Mouse (Mus musculus) intestine, embryonic 16.5 days (tissue): Measurements from ENCODE around the gene Kif18b. TPM values are rescaled to one million over a fixed set of nuclear protein-coding genes. Genes with fewer than 3 reads are reported as not detected.
A peak's percentile ranks its signal among the peaks of the same experiment; 100 is the strongest.

Experiments used
- ATAC-seq: fragments of 200-750 bp; cut with Nextera tagmentation; 2 replicates; pipeline ENCODE4 v1.8.0; 2017; ENCODE audit warnings: moderate TSS enrichment, moderate library complexity
- H3K27ac ChIP-seq: fragments of 300-500 bp; sonication (generic); 2 replicates; pipeline ENCODE4 v1.5.1; 2014; ENCODE audit warnings: mild to moderate bottlenecking, low read length
- H3K27me3 ChIP-seq: fragments of 300-500 bp; sonication (generic); replicated peaks from 2 replicates; pipeline ENCODE4 v1.6.1; 2014; ENCODE audit warnings: low read length, control low read depth, mixed read lengths; ENCODE audit not compliant: control insufficient read depth, insufficient read depth
- H3K36me3 ChIP-seq: fragments of 300-500 bp; sonication (generic); 2 replicates; pipeline ENCODE4 v1.6.1; 2014; ENCODE audit warnings: low read length, control low read depth; ENCODE audit not compliant: control insufficient read depth, insufficient read depth
- H3K4me1 ChIP-seq: fragments of 300-500 bp; sonication (generic); 2 replicates; pipeline ENCODE4 v1.6.1; 2014; ENCODE audit warnings: low read length, control low read depth, mixed read lengths; ENCODE audit not compliant: control insufficient read depth, insufficient read depth
- H3K4me2 ChIP-seq: fragments of 300-500 bp; sonication (generic); 2 replicates; pipeline ENCODE4 v1.6.1; 2014; ENCODE audit warnings: low read depth, low read length, control low read depth
- H3K4me3 ChIP-seq: fragments of 300-500 bp; sonication (generic); 2 replicates; pipeline ENCODE4 v1.5.1; 2014; ENCODE audit warnings: mild to moderate bottlenecking, low read length
- H3K9ac ChIP-seq: fragments of 300-500 bp; sonication (generic); 2 replicates; pipeline ENCODE4 v1.6.1; 2014; ENCODE audit warnings: low read depth, low read length
- H3K9me3 ChIP-seq: fragments of 300-500 bp; sonication (generic); 2 replicates; pipeline ENCODE4 v1.6.1; 2016; ENCODE audit warnings: low read length, control low read depth; ENCODE audit not compliant: control insufficient read depth
- WGBS: fragments of 180-500 bp; shearing (Covaris S2); extraction: QIAGEN DNeasy Blood & Tissue Kit; methylation state at CpG from one replicate; pipeline ENCODE4 v1.1.7; 2014; 5-methylcytosine and 5-hydroxymethylcytosine counted together
- polyA plus RNA-seq: library from polyadenylated mRNA; unstranded; fragments of >200 nt; fragmentation: Nextera tagmentation; extraction: Ambion mirVana; gene quantifications from 2 replicates; pipeline ENCODE4 v1.2.1, GENCODE M21; 2015

Gene Kif18b
- polyA plus RNA-seq, 1 experiment from 2014 or later: 7.4 TPM

DNA sequence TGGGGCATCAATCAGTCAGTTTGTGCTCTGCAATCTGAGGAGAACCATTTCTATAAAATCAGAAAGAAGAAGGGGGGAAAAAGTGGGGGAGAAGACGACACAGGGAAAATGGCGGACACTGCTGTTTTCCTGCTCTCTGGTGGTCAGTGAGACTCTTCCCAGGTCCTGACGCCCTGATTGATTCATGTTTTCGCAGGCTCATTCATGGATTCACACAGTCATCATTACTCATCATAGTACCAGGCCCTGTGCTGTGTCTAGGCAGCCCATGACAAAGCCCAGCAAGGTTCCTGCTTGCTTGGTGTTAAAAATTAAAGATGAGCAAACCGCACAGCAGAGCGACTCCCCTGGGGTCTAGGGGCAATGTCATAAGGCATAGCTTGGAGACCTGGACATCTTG is 33.5 kb upstream of the Kif18b start:
- Histone ChIP-seq H3K36me3 (no peaks in the 10 kb centered on the region), H3K9me3 (no peaks in the 10 kb centered on the region), H3K9ac (no peak overlapping the region), H3K27me3 (peaks cover 3% of the 10 kb centered on the region), H3K4me2 (no peak overlapping the region), H3K4me3 (no peak overlapping the region), H3K4me1 (peaks cover 26% of the 10 kb centered on the region), H3K27ac (0 out of 2 replicates have a peak overlapping the region, but pooled peaks have one; percentile 82)
- whole genome bisulfite sequencing: 81% methylated on average over 6 of the region's 6 CpGs
- ATAC-seq: no peak

DNA sequence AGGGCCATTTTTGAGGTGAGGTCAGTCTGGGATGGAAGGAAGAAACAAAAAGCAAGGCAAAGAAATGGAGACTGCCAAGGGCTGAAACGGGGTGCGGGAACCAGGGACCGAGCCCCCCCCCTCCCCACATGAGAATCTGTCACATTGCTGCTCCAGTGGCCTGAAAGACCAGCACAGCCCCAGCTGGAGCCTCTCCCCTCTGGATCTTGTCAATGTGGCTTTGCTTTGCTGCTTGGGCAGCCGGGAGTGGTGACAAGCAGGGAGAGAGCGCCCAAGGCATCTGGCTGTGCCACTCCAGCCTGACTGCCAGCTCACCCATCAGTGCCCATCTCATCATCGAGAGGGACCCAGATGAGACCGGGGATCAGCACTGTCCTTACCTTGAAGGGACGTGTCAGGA is 32.8 kb upstream of the Kif18b start:
- ATAC-seq: no peak
- H3K9ac ChIP-seq: 0 out of 2 replicates have a peak overlapping the region, but pooled peaks have one; percentile 32
- WGBS: 67% methylated on average over 8 of the region's 8 CpGs
- H3K9me3 ChIP-seq: no peaks in the 10 kb centered on the region
- no peak overlapping the region for H3K4me2 ChIP-seq
- H3K27me3 ChIP-seq: no peaks in the 10 kb centered on the region
- peak overlapping the region; percentile 82 for H3K27ac ChIP-seq
- H3K4me3 ChIP-seq: no peak overlapping the region
- peaks cover 24% of the 10 kb centered on the region for H3K4me1 ChIP-seq
- H3K36me3 ChIP-seq: no peaks in the 10 kb centered on the region

DNA sequence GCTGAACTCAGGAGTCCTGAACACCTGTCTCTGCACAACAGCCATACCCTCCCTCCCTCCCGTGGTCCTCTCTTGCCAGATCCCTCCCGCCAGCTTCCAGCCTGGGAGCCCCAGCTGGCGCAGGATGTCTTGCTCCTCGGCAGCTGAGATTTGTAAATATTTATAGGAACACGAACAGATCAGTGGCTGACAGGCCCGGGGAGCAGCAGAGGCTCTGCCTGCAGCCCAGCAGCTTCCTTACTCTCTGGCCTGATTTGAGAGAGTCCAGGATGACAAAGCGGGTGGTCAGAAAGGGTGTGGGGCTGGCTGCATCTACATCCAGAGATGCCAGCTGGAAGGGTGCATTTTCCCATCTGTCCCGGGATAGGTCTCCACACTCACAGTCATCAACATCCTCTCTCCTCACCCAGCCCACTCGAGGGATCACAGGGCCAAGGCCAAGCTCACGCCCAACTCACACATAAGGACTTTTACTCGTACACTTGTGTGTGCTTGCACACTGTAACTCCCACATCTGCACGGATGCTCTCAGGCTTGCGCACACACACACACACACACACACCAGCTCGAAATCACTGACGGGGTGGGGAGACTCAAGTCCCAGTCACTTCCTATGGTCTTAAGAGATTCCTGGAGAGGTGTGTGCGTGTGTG is 32.2 kb upstream of the Kif18b start:
- 27% methylated on average over 16 of the region's 16 CpGs for WGBS
- Histone ChIP-seq H3K27me3 (no peaks in the 10 kb centered on the region), H3K4me1 (peaks cover 24% of the 10 kb centered on the region), H3K9me3 (no peaks in the 10 kb centered on the region), H3K9ac (0 out of 2 replicates have a peak overlapping the region, but pooled peaks have one; percentile 32), H3K4me2 (no peak overlapping the region), H3K27ac (peak overlapping the region; percentile 82), H3K4me3 (no peak overlapping the region), H3K36me3 (no peaks in the 10 kb centered on the region)
- peak; percentile 88 for ATAC-seq

DNA sequence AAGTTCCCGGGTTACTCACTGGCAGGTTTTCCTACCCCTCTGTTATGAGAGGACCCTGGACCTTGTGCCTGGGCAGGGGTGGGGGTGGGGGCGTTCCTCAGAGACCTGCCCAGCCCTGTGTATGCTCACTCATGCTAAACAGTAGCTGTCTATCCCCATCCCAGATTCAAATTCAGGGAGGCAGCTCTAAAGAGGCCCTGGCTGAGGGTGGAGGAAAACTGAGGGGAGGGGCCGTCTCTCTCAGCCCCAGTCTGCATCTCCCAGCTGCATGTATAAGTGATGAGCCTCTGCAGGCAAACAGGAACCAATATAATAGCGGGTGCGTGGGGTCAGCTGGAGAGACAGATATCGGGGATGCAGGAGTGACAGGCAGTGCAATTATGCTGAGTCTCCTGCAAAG is 28.0 kb upstream of the Kif18b start:
- H3K27ac ChIP-seq: no peak overlapping the region
- no peak overlapping the region for H3K4me3 ChIP-seq
- H3K9ac ChIP-seq: no peak overlapping the region
- no peaks in the 10 kb centered on the region for H3K36me3 ChIP-seq
- WGBS: 25% methylated on average over 6 of the region's 6 CpGs
- no peaks in the 10 kb centered on the region for H3K9me3 ChIP-seq
- peaks cover 26% of the 10 kb centered on the region for H3K27me3 ChIP-seq
- ATAC-seq: no peak
- no peak overlapping the region for H3K4me2 ChIP-seq
- peaks cover 25% of the 10 kb centered on the region for H3K4me1 ChIP-seq

DNA sequence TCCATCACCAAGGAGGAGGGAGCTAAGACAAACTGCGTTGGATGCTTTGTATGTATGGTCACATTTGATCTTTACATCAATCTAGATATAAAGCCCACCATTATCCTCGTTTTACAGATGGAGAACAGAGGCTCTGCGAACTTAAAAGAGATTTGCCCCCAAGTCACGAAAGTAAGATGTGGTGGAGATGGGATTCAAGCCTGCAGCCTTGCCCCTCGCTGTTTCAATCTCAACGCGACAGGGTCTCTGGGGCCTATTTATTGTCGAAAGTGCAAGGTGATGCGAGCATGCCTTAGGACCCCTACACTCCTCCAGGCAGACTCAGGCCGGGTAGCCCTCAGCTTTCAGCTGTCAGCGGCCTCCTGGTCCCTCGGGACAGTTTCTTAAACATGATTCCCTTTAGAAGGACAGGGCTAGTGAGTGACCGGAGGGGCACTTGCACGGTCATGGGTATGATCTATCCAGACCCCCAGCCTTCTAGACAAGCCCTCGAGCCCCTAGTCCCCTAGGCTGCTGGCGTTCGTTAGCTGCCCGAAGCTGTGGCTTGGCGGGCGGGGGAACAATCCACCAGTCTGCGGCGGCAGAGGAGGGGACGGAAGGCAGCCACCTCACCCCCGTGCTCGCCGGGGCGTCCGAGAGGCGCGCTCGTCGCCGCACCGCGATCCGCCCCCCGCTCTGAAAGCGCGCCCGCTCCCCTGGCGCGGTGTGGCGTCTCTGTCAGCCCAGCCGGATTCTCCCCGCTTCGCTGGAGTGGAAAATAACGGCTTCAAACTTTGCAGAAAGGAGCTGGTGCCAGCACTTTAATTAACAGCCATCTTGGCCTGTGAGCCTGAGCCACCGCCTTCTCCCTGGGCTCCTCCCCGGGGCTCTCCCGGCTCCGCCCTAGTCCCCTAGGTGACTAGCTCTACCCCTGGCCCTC is 23.4 kb upstream of the Kif18b start:
- Histone ChIP-seq H3K4me1 (peaks cover 30% of the 10 kb centered on the region), H3K27ac (no peak overlapping the region), H3K9ac (peak overlapping the region; percentile 65), H3K4me3 (peak overlapping the region; percentile 52), H3K4me2 (peak overlapping the region; percentile 87), H3K9me3 (no peaks in the 10 kb centered on the region), H3K27me3 (peaks cover 64% of the 10 kb centered on the region), H3K36me3 (no peaks in the 10 kb centered on the region)
- WGBS: 5% methylated on average over 51 of the region's 51 CpGs
- no peak for ATAC-seq

DNA sequence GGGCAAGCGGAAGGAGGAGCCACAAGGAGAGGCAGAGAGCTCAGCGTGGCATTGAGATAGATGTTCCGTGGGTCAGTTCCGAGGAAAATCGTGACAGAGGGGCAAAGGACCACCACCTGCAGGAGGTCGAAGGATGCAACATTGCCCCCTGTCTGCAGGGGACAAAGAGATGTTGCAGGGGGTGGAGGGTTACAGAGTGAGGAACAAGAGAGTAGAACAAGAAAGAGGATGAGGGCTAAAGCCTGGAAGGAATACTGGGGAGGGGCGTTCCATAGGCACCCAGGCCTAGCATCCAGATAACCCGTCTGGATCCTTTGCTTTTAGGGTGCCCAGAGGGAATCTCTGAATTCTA is 22.0 kb upstream of the Kif18b start:
- peaks cover 70% of the 10 kb centered on the region for H3K27me3 ChIP-seq
- WGBS: 12% methylated on average over 8 of the region's 8 CpGs
- H3K4me3 ChIP-seq: peak overlapping the region; percentile 49
- H3K4me1 ChIP-seq: peaks cover 30% of the 10 kb centered on the region
- no peaks in the 10 kb centered on the region for H3K36me3 ChIP-seq
- ATAC-seq: peak; percentile 18
- no peaks in the 10 kb centered on the region for H3K9me3 ChIP-seq
- H3K4me2 ChIP-seq: peak overlapping the region; percentile 80
- no peak overlapping the region for H3K27ac ChIP-seq
- H3K9ac ChIP-seq: no peak overlapping the region

DNA sequence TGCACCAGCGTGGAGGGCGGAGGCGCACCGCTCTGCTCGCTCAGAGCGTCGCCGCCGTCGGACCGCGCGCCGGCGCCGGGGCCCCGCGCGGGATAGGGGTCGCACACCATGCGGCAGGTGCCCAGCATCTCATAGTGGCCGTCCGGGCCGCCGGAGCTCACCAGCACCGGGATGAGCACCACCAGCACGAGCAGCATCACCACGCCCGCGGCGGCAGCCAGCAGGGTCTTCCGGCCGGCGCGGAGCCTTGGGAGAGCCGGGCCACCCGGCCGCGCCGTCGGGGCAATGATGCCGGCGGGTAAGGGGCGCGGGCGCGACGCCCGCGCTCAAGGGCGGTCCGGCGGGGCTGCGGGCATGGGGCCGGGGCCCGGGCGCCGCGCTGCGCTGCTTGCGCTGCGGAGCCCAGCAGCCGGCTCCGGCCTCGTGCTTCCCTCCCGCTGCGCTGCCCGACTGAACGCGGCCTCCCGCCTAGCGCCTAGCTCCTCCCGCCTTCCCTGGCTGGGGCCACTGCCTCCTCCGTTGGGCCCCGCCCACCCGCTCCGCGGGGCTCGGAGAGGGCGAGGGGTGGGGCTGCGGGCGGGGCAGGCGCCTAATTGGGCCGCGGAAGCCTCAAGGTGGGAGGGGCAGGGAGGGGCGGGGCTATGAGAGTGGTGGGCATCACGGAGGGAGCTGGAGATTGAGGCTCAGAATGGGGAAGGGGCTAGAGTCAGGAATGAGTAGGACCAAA is 21.5 kb upstream of the Kif18b start, which contains the start of gene C1ql1:
Gene C1ql1, minus strand, starts transcription at position 424 of the 727 bp plus-strand sequence.
- peak within 1 kb of the TSS; percentile 62 for H3K9ac ChIP-seq

DNA sequence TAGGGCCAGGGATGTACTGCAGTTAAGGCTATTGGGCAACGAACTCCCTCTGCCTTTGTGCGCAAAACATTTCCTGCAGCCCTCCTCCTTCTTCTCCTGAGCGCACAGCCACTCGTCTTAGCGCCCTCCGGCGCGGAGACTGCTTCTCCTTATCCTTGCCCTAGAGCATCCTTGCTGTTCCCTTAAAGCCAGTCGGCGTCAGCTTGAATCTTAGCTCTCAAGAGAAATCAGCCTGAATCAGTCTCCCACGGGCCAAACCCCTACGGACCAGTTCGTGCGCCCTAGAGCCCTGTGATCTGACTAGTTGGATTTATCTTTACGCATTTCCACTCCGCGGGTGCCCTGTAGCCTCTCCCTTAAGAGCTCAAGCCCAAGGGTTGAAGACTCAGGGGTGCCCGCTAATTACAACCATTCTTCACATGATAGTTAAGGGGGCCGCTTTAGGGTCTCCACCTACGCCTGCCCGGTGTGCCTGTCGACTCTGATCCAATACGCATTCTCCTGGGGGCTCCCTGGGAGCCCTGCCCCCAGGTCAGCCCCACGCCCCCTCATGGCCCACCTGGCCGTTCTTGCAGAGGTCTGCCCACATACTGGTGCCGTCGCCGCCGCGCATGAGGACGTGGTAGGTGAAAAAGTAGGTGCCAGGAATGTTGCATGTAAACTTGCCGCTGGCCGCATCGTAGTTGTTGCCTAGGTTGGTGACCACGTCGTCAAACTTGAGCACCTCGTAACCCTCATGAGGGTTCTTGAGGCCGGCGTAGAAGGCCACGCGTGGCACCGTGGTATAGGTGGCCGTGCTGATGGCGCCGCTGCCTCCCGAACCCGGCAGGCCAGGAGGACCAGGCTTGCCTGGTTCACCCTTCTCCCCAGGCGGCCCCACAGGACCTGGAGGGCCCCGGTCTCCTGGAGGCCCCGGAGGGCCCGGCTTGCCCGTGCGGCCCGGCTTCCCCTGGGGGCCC is 20.7 kb upstream of the Kif18b start:
- Histone ChIP-seq H3K27me3 (peaks cover 63% of the 10 kb centered on the region), H3K4me2 (peak overlapping the region; percentile 80), H3K4me1 (peaks cover 30% of the 10 kb centered on the region), H3K36me3 (no peaks in the 10 kb centered on the region), H3K27ac (no peak overlapping the region), H3K4me3 (peak overlapping the region; percentile 49), H3K9ac (peak overlapping the region; percentile 62), H3K9me3 (no peaks in the 10 kb centered on the region)
- 4% methylated on average over 54 of the region's 54 CpGs for WGBS
- ATAC-seq: peak; percentile 27

More for the DNA sequence above, 21.5 kb upstream of the Kif18b start, which contains the start of gene C1ql1:
- H3K9me3 ChIP-seq: no peaks in the 10 kb centered on the region
- peak within 1 kb of the TSS; percentile 80 for H3K4me2 ChIP-seq
- no peaks in the 10 kb centered on the region for H3K36me3 ChIP-seq
- H3K27ac ChIP-seq: no peak within 1 kb of the TSS
- WGBS: under 1% methylated on average over 74 of the region's 87 CpGs
- H3K27me3 ChIP-seq: peaks cover 70% of the 10 kb centered on the region
- H3K4me3 ChIP-seq: peak within 1 kb of the TSS; percentile 49
- peak; percentile 95 for ATAC-seq
- H3K4me1 ChIP-seq: peaks cover 30% of the 10 kb centered on the region
